Mouse (Mus musculus): ENCODE results near the gene Mrps24. TPM values are rescaled to one million over a fixed set of nuclear protein-coding genes. Genes with fewer than 3 reads are reported as not detected.

Mrps24 gene
- polyA plus RNA-seq, 1 experiment from 2014 or later, result 169 TPM

DNA sequence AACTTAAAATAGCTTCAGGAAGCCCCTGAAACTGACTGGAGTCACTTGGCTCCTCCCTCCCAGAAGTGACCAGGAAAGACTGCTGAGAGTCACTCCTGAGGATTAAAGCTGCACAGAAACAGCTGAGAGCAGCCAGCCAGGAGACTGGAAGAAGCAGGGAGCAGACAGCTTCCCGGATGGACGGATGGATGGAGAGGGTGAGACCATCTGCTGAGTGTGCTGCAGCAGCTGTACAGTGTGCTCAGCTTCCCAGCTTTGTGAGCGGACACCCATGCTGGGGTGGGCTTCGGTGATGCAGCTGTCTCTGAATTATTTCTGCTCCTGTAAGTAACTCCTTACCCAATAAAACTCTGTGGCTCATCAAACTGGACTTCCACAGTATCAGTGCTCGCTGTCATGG is 16.9 kb upstream of the Mrps24 start:
- no peaks in the 10 kb centered on the region for H3K27me3 ChIP-seq (ENCODE audit: poor library complexity, severe bottlenecking)
- WGBS, result 77% methylated on average over 5 of the region's 5 CpGs
- H3K36me3 ChIP-seq (replicated peaks), result no peaks in the 10 kb centered on the region
- 0 out of 2 replicates have a peak, but pooled peaks cover 4% of the 10 kb centered on the region for H3K4me1 ChIP-seq
- no peaks in the 10 kb centered on the region for H3K9me3 ChIP-seq
- H3K4me3 ChIP-seq, result no peak overlapping the region
- no peak overlapping the region for H3K27ac ChIP-seq
- DNase-seq (ENCODE audit: extremely low spot score, low spot score), result no peak

DNA sequence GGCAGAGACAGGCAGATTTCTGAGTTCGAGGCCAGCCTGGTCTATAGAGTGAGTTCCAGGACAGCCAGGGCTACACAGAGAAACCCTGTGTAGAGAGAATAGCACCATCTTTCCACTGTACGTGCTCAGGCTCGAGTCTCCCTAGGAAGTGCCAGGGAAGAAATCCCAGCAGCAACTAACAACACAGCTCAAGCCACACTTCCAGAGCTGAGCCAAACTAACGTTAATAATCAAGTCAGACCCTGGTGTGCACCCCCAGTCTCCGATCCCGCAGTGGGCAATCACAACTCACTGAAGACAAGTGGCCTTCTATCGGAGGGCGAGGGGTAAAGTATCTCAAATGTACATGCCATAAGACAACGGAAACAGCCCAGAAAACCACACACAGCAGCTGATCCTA is 14.1 kb upstream of the Mrps24 start:
- no peak for DNase-seq (ENCODE audit: extremely low spot score, low spot score)
- no peak overlapping the region for H3K27ac ChIP-seq
- H3K4me1 ChIP-seq, result 0 out of 2 replicates have a peak, but pooled peaks cover 4% of the 10 kb centered on the region
- peaks cover 2% of the 10 kb centered on the region; the same call in 1 of the 2 replicates for H3K36me3 ChIP-seq (replicated peaks)
- no peak overlapping the region for H3K4me3 ChIP-seq
- H3K9me3 ChIP-seq, result no peaks in the 10 kb centered on the region
- no peaks in the 10 kb centered on the region for H3K27me3 ChIP-seq (ENCODE audit: poor library complexity, severe bottlenecking)
- 92% methylated on average over 9 of the region's 9 CpGs for WGBS

DNA sequence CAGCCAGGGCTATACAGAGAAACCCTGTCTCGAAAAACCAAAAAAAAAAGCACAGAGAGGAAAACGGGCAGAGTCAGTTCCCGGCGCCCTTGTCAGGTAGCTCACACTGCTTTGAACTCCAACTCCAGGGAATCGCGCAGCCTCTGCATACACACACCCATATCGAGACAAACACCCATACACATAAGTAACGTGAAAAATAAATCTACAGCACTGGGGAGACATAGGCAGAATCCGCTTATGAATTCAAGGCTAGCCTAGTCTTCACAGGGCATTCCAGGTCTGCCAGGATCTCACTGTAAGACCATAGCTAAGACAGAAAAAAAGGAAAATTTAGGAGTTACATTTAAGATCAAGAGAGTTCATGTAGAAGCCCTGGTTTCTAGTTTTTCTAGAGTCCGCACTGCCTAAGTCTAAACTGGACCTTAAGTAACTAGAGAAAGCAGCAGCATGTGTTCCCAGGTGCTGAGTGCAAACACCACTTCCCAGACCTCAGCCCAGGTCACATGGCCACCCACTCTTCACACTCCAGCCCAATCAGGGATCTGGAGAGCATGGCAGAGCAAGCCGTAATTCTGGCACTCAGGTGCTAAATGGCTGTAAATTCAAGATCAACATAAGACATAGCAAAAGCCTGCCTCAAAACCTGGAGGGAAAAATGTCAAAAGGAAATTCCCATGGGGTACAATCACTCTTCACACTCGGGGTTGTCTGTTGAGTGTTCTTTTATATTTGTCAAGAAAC is 3.3 kb upstream of the Mrps24 start:
- Histone ChIP-seq H3K4me3 (no peak overlapping the region), H3K27me3 (ENCODE audit: poor library complexity, severe bottlenecking) (no peaks in the 10 kb centered on the region), H3K9me3 (no peaks in the 10 kb centered on the region), H3K4me1 (no peaks in the 10 kb centered on the region), H3K36me3 (replicated peaks) (peaks cover 52% of the 10 kb centered on the region), H3K27ac (no peak overlapping the region)
- WGBS, result 90% methylated on average over 12 of the region's 12 CpGs
- no peak for DNase-seq (ENCODE audit: extremely low spot score, low spot score)

DNA sequence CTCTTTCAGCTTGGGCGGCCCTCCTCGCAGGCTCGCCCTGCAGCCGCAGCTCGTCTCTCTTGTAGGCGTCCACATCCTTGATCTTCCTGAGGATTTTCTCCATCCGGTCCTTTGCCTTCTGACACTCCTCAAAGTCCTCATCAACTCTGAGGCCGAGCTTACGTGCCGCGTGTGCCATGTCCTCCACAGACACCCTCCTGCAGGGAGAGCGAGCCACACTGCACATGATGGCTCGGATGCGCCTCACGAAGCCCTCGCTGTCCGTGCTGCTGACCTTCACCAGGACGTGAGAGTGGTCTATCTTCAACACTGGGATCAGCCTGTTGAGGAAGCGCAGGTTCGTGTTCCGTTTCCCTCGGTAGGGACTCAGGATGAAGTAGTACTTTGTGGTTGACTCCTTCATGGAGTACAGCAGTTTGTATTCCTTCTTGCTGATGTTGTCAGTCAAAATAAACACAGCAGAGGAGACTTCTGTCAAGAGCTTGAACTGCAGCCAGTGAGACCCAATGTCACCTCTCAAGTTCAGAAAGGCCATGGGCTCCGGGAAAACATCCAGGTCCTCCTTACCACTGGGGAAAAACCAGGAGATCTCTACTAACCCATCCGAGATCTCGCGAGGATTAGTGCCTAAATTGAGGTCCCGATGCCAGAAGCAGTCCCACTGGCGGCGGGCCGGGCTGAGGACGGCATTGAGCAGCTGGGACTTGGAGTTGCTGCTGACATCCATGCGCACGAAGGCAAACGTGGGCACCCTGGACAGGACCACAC is 1.6 kb upstream of the Mrps24 start:
- 94% methylated on average over 34 of the region's 34 CpGs for WGBS
- no peak for DNase-seq (ENCODE audit: extremely low spot score, low spot score)
- Histone ChIP-seq H3K9me3 (no peaks in the 10 kb centered on the region), H3K4me3 (no peak overlapping the region), H3K4me1 (no peaks in the 10 kb centered on the region), H3K36me3 (replicated peaks) (peaks cover 48% of the 10 kb centered on the region), H3K27me3 (ENCODE audit: poor library complexity, severe bottlenecking) (no peaks in the 10 kb centered on the region), H3K27ac (no peak overlapping the region)

DNA sequence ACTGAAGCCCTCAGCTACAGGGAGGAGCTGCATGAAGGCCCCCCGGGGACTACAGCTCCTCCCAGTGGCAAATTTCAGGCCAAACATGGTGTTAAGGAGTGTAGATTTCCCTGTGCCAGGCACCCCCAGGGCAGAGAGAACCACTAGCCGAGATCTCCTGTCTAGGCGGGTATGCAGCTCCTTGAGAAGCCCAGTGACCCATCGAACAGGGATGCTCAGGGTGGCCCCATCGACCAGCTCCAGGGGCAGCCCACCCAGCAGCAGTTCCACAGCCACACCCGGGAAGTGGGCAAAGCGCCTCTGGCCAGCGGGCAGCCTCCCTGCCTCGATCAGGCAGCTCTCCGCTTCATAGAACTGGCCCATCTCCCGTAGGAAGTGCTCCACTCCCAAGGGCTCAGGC is 766 bp upstream of the Mrps24 start:
- Histone ChIP-seq H3K9me3 (no peaks in the 10 kb centered on the region), H3K4me1 (no peaks in the 10 kb centered on the region), H3K27ac (no peak overlapping the region), H3K4me3 (no peak overlapping the region), H3K27me3 (ENCODE audit: poor library complexity, severe bottlenecking) (no peaks in the 10 kb centered on the region), H3K36me3 (replicated peaks) (peaks cover 45% of the 10 kb centered on the region)
- 96% methylated on average over 11 of the region's 11 CpGs for WGBS
- DNase-seq (ENCODE audit: extremely low spot score, low spot score), result no peak

DNA sequence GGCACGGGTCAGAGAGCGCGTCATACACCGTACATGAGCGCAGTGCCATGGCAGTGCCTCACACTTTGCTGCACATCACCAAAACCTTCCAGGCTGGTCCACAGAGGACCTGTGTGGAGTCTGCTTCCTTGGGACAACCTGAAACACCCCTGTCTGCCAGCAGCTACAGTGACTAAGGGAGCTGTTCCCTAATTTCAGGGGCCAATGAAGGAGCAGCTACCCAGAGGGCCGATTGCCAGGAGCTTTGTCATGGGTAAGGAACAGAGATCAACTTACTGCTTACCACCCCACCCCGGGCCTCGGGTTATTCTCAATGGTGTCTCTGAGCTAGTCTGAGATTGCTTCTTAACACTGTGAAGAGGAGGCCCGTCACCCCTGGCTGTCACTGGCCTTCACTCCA is 301 bp downstream of the Mrps24 start:
- no peaks in the 10 kb centered on the region for H3K27me3 ChIP-seq (ENCODE audit: poor library complexity, severe bottlenecking)
- H3K4me3 ChIP-seq, result no peak overlapping the region
- no peaks in the 10 kb centered on the region for H3K9me3 ChIP-seq
- no peak for DNase-seq (ENCODE audit: extremely low spot score, low spot score)
- WGBS, result 91% methylated on average over 9 of the region's 9 CpGs
- H3K27ac ChIP-seq, result no peak overlapping the region
- peaks cover 45% of the 10 kb centered on the region for H3K36me3 ChIP-seq (replicated peaks)
- no peaks in the 10 kb centered on the region for H3K4me1 ChIP-seq

DNA sequence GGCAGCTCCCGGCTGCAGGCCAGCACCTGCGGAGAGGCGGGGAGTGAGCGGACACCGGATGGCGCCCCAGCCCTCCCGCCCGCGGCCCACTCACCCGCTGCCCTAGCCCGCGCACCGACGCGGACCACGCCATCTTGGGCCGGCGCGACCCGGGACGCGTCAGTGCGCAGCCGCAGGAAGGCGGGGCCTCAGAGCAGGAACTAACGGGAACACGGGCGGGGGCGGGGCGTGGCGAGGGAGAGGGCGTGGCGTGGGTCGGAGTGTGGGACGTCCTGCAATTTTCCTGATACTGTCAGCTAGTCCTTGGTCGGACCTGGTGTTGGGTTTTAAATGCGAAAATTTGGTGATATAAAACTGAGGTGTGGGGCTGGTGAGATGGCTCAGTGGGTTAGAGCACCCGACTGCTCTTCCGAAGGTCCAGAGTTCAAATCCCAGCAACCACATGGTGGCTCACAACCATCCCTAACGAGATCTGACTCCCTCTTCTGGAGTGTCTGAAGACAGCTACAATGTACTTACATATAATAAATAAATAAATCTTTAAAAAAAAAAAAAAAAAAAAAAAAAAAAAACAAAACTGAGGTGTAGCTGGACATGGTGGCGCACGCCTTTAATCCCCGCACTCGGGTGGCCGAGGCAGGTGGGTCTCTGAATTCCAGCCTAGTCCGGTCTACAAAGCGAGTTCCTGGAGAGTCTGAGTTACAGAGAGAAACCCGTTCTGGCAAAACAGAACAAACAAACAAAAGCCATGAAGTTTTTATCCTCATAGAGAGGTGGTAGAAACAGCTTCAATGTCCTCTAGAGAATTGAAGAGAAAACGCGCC is 7.7 kb downstream of the Mrps24 start:
- peak overlapping the region; percentile 99 for H3K4me3 ChIP-seq
- peak overlapping the region; percentile 97 for H3K27ac ChIP-seq
- peaks cover 31% of the 10 kb centered on the region for H3K36me3 ChIP-seq (replicated peaks)
- peaks cover 15% of the 10 kb centered on the region for H3K4me1 ChIP-seq
- DNase-seq (ENCODE audit: extremely low spot score, low spot score), result peak; percentile 92
- no peaks in the 10 kb centered on the region for H3K9me3 ChIP-seq
- 20% methylated on average over 47 of the region's 50 CpGs for WGBS
- no peaks in the 10 kb centered on the region for H3K27me3 ChIP-seq (ENCODE audit: poor library complexity, severe bottlenecking)

DNA sequence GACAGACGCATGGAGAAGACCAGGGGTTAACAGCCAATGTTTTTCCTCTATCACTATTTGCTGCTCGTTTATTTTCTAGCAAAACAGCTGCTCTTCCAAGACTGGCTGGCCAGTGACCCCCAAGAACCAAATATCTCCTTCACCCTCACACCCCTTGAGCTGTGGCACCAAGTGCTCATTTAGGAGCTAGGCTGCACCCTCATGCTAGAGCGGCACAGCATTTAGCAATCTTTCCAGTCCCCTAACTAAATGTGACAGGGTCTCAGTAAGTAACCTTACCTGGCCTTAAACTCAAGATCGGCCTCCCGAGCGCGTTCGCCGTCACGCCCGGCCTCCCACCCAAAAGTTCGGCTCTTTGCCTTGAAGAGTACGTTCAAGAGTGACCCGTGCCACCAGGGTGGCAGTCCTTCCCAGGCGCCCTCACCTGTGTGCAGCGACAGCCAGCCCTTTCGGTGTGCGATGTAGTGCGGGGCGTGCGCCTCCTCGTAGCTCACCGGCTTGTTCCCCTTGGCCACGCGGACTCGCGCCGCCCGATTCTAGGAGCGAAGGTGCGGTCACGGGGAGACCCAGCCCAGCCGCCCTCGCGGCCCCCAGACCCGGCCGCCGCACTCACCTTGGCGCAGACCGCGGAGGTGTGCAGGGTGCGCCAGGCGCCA is 8.5 kb downstream of the Mrps24 start:
- Histone ChIP-seq H3K27ac (peak overlapping the region; percentile 97), H3K36me3 (replicated peaks) (peaks cover 35% of the 10 kb centered on the region), H3K27me3 (ENCODE audit: poor library complexity, severe bottlenecking) (no peaks in the 10 kb centered on the region), H3K4me1 (peaks cover 15% of the 10 kb centered on the region), H3K4me3 (peak overlapping the region; percentile 99), H3K9me3 (no peaks in the 10 kb centered on the region)
- DNase-seq (ENCODE audit: extremely low spot score, low spot score), result no peak
- WGBS, result 2% methylated on average over 43 of the region's 43 CpGs

DNA sequence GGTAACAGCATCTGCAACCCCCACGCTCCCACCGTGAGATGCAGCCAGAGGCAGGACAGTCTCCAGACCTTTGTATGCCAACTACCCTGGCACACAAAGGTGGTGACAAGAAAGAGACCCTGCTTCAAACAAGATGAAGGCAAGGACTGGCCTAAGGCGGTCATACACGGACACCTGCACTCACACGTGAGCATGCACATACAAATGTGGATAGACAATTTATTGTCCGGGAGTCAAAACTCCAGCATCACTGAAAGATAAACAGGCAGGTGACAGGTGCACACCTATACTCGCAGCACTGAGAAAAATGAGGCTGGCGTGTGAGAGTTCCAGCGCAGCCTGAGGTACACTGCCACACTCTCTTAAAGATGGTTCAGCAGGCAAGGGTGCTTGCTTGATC is 9.5 kb downstream of the Mrps24 start:
- no peak overlapping the region for H3K27ac ChIP-seq
- H3K9me3 ChIP-seq, result no peaks in the 10 kb centered on the region
- no peaks in the 10 kb centered on the region for H3K27me3 ChIP-seq (ENCODE audit: poor library complexity, severe bottlenecking)
- WGBS, result 94% methylated on average over 9 of the region's 9 CpGs
- no peak for DNase-seq (ENCODE audit: extremely low spot score, low spot score)
- peak overlapping the region; percentile 99 for H3K4me3 ChIP-seq
- peaks cover 15% of the 10 kb centered on the region for H3K4me1 ChIP-seq
- peaks cover 35% of the 10 kb centered on the region for H3K36me3 ChIP-seq (replicated peaks)

DNA sequence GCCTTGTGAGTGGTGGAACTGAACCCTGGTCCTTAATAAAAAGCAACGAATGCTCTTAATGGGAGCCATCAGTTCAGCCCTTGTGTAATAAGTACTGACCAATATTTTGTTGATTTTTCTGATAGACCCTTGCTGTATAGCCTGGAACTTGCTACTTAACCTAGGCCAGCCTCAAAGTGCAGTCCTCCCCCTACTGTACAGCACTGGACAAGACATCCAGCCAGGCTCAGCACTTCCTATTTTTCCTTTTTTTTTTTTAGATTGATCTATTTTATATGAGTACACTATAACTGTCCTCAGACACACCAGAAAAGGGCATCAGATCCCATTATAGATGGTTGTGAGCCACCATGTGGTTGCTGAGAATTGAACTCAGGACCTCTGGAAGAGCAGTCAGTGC is 12.1 kb downstream of the Mrps24 start:
- Histone ChIP-seq H3K9me3 (no peaks in the 10 kb centered on the region), H3K4me3 (no peak overlapping the region), H3K27me3 (ENCODE audit: poor library complexity, severe bottlenecking) (no peaks in the 10 kb centered on the region), H3K36me3 (replicated peaks) (peaks cover 35% of the 10 kb centered on the region), H3K27ac (no peak overlapping the region), H3K4me1 (peaks cover 15% of the 10 kb centered on the region)
- no peak for DNase-seq (ENCODE audit: extremely low spot score, low spot score)
- WGBS, result 94% methylated on average over 1 of the region's 1 CpGs

DNA sequence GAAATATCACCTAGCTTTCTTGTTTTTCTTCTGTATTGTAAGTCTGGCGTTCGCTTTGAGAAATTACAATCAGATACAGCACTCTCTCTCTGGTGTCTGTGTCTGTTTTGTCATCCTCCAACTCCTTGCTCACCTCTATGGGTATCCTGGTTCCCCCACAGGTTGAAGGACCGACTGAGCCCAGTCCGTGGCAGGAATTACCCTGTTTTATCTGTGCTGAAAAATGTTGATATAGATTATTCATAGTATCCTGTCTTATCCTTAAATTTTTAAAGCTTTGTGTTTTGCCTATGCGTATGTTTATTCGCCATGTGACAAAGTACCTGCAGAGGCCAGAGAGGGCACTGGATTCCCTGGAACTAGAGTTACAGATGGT is 12.5 kb downstream of the Mrps24 start:
- H3K4me1 ChIP-seq, result peaks cover 15% of the 10 kb centered on the region
- DNase-seq (ENCODE audit: extremely low spot score, low spot score), result no peak
- no peak overlapping the region for H3K4me3 ChIP-seq
- H3K9me3 ChIP-seq, result no peaks in the 10 kb centered on the region
- 90% methylated on average over 6 of the region's 6 CpGs for WGBS
- H3K27me3 ChIP-seq (ENCODE audit: poor library complexity, severe bottlenecking), result no peaks in the 10 kb centered on the region
- H3K36me3 ChIP-seq (replicated peaks), result peaks cover 35% of the 10 kb centered on the region
- no peak overlapping the region for H3K27ac ChIP-seq

DNA sequence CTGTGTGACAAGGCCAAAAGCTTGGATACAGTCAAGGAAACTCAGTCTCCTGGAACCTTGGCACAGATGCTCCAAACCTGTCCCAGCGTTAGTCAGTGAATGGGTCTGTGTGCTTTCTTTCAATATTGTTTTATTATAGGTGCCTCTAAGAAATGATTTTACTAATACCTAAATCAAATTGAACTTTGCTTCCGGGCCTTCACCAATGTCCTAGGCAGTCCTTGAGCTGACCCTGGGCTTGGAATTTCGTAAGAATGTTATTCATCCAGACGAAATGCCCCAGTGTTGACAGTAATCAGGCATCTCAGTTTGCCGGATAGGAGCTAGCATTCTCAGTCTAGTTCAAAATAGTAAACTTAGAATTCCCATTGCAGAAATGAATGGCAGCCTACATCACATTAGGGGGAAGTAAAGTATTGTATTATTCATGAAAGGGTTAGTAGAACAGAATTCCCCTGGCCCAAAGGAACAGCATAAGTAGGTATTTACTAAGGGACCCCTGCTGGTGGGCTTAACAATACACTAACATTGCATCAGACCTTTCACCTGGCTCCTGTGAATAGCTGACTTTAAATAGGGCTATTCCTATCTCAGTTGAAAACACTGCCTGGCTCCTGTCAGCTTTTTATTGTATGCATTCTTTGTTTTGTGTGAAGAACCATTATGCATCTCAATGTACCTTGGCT is 13.1 kb downstream of the Mrps24 start:
- peaks cover 35% of the 10 kb centered on the region for H3K36me3 ChIP-seq (replicated peaks)
- H3K4me3 ChIP-seq, result no peak overlapping the region
- no peak overlapping the region for H3K27ac ChIP-seq
- 81% methylated on average over 5 of the region's 5 CpGs for WGBS
- no peaks in the 10 kb centered on the region for H3K27me3 ChIP-seq (ENCODE audit: poor library complexity, severe bottlenecking)
- no peaks in the 10 kb centered on the region for H3K9me3 ChIP-seq
- peaks cover 15% of the 10 kb centered on the region for H3K4me1 ChIP-seq
- DNase-seq (ENCODE audit: extremely low spot score, low spot score), result no peak

Data from forebrain, embryonic 10.5 days (tissue).